Mouse (Mus musculus): ENCODE measurements around the gene Proca1. TPM values are rescaled to one million over a fixed set of nuclear protein-coding genes. Genes with fewer than 3 reads are reported as not detected.
A peak's percentile ranks its signal among the peaks of the same experiment; 100 is the strongest.

The Proca1 gene
- total RNA-seq, 2 experiments from 2014 or later = 14.8 to 18.1 TPM

DNA sequence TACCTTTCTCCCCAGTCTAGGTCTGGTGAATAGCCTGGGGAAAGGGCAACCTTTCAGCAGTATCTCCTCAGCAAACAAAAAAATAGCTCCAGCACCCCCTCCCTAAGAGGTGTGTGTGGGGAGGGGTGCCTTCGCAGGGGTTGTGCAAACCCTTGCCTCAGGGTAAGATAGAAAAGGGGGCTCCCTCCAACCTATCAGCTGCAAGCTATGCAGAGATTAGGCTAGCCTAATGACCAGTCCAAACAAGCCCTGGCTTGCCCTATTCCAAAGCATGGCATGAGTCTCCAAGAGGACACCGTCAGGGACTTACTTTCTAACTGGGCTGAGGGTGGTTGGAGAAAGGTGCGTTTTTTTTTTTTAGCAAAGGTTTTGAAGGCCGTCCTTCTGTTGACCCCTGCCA, 27.0 kb upstream of the Proca1 start:
- DNase-seq = no peak

DNA sequence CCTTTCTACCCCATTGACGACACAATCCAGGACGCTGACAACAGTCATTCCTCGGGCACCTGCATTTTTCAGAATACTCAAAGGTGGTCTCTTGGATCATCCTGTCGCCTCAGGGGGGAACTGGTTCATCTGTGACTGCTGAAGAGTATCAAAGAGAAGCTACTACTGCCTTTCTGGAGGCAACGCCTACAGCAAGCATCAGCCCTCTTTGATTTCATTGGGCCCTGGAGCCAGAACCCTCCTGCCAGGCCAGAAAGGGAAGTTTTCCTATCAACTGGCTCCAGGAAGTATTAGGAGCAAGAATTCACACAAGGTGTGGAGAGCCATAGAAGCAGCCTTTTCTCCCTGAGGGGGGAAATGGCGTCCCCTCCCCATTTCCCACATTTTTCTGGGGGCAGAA, 26.6 kb upstream of the Proca1 start:
- no peak for DNase-seq

DNA sequence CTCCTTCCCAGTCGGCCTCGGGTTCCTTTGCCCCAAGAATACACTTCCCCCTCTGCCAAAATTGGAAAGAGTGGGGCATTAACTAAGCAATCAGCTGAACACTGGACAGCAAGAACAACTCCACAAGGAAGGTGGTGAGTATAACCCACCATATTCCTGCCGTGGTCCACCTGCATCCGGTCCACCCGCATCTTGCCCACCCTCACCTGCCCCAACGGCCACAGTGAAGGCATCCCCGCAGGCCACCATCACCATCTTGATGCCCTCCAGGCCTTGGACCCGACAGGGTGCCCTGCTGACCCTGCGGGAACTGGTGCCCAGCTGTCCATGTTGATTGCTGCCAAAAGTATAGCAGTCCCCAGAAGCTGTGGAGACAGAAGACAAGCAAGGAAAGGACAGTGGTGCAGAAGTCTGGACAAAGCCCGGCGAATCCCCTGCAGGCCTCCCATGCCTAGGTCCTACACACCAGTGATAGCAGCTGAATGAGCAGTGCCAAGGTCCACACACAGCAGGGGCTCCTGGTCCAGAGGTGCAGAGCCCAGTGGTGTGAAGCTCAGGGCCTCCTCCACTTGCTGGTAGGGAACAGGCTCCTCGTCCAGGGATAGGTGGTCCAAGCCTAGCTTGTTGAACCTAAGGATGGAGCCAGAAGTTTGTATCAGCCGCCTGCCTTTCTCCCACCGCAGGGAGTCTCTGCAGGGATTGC, 25.8 kb upstream of the Proca1 start:
- no peak for DNase-seq

DNA sequence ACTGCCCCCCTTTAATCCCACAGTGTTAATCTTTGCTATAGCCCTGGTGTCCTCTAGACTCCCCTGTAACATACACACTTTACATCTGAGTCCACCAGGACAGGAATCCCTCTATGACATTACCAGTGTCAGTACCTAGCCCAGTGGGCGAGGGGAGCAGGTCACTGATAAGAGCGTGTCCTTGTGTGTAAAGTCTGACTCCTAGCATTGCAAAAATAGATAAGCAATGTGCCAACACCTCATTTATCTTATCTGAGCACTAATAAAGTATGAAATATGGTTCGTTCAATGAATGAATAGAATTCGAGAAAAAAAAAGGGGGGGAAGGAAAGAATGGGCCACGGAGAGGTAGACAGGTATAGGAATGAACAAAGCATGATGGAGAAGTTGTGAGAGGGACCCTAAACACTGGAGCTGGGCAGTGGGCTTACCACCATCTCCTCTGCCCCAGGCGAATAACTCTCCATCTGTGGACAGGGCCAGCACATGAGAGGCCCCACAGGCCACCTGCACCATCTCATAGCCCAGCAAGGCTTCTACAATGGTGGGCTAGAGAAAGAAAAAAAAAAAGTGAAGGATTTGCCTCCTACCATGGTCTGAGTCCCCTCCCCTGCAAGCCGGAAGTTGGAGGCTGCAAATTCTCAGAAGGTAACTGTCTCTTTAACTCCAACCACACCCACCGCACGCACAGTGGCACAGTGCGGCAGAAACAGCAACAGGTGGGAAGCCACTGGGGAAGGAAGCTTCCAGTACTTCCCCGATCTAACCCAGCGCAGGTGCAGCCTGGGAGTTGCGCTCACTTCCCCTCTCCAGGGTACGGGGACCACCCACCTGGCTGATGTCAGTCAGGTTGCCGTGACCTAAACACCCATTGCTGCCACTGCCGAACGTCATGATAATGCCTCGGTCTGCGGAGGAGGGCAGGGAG, 24.4 kb upstream of the Proca1 start:
- no peak for DNase-seq

DNA sequence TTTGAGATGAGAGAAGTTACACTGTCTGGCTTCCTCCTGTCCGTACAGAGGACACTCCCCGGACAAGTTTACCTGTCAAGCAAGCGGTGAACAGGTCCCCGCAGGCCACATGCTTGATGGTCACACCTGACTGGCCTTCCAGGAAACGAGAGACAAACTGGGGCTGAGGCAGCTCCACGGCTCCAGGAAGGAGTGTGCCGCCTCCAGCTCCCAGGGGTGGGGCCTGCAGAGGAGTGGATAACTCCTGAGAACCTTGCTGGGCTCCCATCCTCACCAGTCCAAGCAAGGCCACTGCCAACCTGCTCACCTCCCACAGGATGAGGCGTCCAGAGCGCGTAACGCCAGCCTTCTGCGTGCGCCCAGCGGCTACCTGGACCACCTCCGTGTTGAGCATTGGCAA, 22.9 kb upstream of the Proca1 start:
- DNase-seq = no peak

DNA sequence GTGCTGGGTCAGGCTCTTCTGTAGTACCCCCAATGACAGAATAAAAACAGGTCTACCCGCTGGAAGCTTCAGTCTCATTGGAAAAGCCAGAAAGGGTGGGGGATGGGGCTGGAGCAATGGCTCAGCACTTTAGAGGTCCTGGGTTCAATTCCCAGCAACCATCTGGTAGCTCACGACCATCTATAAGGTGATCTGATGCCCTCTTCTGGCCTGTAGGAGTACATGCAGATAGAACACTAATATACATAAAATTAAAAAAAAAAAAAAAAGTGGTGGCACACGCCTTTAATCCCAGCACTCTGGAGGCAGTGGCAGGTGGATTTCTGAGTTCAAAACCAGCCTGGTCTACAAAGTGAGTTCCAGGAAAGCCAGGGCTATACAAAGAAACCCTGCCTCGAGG, 21.9 kb upstream of the Proca1 start:
- DNase-seq = no peak

DNA sequence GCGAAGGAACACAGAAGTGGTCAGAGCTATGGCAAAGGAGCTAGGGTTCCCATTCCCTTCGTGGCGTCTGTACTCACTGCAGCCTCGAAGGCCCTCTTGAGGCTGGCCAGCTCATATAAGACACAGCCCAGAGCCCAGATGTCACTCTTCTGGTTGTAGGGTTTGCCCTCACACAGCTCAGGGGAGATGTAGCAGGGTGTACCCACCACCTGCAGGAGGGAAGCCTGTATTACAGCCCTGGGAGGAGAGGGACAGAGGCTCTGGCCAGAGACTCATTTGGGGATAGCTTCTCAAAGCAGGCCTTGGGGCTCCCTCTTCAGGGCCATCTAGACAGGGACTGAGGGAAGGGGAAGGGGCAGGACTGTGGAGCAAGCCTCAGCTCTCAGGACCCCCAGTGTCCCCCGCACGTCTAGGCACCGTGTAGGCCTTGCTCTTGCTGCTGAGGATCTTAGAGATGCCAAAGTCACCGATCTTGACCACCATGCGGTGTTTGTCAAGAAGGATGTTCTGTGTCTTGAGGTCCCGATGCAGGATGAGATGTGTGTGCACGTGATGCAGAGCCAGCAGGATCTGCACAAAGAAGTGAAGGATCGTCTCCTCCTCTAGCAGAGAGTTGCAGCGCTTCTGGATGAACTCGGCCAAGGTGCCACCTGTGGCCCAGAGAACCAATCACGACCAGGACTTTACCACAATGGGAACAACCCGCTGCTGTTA, 21.0 kb upstream of the Proca1 start:
- no peak for DNase-seq

DNA sequence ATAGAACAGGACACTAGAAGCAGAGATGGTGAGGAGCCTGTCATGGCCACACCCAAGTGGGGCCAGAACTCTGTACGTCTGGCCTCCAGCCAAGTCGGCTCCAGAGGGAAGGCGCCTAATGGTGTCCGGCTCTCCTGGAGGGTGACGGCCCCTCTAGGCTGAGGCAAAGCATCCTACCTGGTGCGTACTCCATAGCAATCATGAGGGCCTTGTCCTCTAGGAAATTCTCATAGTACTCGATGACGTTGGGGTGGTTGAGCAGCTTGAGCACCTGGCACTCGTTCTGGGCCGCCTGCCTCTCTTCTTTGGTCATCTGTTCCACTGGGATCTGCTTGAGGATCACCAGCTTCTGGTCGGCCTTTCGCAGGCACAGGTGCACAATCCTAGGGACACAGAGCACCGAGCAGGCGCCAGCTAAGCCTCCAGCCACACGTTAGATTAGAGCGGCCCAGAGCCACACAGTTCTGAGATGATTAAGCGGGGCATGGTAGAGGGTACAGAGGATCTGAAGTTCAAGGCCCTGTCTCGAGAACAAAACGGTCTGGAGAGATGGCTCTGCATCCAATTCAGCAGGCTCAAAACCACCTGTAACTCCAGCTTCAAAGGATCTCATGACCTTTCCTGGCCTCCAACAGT, 20.3 kb upstream of the Proca1 start:
- DNase-seq = no peak

DNA sequence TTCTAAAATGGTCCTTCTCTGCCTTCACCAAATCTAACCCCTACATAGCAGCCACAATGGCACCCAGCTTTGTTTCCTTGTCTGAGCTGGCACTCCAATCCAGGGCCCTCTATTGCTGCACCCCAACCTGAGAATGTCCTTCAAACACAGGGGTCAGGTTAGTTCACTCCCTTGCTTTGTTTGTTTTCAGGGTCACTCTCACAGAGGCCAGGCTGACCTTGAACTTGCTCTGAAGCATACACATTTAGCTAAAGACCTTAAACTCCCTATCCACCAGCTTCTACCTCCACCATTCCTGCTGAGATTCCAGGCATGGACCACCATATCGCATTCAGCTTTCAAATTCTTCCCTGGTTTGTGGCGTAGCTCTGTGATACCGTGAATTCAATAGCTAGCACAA, 18.7 kb upstream of the Proca1 start:
- DNase-seq = no peak

DNA sequence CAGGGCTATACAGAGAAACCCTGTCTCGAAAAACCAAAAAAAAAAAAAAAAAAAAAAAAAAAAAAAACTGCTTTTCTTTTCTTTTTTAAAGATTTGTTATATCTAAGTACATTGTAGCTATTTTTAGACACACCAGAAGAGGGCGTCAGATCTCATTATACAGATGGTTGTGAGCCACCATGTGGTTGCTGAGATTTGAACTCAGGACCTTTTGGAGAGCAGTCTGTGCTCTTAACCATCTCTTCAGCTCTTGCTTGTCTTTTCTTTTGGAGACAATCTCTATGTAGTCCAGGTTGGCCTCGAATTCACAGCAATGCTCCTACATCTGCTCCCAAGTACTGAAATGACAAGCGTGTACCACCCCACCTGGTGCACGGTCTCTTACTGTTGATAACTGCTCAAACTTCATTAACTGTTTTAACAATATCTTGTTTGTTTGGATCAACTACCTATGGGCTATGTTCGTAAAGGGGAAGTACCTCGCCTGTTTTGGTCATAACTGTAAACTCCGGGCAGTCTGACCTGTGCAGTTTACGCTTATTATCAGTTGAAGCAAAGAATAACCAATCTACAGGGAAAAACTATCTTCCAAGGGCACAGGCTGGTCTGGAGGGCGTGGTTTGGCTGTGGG, 17.3 kb upstream of the Proca1 start:
- DNase-seq = no peak

DNA sequence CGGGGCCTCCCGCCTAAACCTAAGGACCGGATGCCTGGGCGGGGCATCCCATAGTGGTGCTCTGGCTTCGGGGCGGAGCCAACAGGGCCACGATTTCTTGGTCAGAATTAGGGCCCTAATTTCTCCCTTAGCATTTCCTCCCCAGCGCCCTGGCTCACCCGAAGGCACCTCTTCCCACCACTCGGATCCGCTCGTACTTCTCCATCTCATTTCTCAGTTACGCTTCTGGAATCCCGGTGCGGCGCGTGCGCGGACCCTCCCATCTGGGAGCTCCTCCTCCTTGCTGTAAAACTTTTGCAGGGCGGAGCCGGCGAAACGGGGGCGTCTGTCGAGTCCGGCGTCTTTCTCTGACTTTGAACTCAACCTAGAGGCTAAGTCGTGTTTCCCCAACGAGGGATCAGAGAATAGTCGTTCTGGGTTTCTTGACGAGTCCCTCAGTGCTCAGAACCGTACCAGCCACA, 16.8 kb upstream of the Proca1 start, which contains the start of the genes Nek8 and Tlcd1:
Gene Nek8 (minus strand): TSS at position 274 of the 461 bp plus-strand sequence.
Gene Tlcd1 (plus strand): TSS at position 310 of the 461 bp plus-strand sequence.
- DNase-seq = peak; percentile 95

DNA sequence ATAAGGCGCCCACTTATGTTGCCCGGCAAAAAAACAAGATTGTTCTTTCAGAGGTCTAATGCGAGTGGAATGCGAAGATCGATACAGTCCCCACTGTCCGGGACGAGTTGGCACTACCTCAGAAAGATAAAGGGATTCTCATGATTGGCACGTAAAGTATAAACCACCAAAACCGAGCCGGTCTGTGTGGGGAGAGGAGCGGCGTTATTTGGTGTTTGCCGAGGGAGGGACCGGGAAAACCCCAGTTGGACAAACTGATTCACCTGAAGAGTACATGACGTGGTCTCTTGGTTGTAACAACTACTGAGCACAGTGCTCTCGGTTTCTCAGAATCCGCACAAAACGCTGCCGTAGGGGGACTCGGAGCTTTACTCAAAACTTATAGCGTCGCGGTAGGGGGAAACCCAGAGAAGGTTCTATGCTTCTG, 16.3 kb upstream of the Proca1 start:
- no peak for DNase-seq

DNA sequence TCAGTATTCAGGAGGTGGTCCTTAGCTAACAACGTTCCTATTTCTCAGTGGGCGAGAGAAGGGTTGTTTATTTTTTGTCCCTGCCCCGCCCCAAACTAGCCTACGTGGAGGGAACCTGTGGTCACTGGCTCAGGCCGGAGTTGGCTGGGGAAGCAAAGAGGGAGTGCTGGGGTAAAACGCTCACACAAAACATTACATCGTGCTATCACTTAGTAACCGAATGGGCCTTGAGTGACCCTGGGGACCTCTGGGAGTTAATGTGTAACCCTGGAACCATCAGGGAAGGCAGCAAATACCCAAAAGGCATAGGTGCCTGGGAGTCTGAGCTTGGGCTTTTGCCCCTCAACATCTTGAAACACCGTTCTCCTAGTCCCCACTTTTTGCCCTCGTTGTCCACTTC, 15.8 kb upstream of the Proca1 start:
- no peak for DNase-seq

DNA sequence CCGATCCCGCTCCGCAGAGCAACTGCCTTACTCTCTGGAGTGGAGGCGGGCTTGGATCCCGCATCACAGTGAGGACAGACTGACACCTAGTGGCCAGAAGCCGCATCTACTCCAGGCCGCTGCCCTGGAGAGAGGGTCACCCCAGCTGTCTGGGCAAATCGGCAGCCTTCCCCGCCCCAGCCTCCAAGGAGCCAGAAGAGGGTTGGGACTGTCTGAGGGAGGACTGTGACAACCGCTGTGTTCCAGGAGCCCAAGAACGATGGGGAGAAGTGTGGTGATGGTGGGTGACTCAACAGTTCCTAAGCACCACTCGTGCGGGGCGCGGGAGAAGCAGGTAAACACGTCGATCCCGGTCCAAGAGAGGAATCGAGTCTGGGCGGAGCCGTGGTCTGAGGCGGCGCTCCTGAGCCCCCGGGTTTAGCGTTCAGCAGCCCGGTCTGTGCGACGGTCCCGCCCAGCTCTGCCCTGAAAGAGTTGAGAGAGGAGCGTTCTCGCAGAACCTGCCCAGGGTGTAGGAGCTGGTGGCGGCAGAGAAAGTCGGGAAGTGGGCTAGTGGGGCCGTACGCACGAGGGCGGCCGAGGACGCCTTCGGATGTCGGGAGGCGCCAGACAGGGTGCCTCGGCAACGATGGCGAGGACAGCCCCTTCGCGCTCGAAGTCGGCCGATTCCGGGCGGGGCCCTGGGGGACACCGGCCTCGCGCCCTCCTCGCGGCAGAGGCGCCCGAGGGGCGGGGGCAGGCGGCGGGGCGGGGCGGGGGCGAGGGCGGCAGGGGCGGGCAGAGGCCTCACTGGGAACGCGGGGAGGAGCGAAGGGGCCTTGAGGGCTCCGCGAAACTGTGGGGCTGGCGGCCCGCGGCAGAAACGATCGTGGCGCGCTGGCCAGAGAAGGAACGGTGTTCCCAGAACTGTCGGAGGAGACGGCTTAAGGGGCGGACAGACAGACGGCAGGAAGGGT, 15.0 kb upstream of the Proca1 start:
- peak; percentile 97 for DNase-seq

DNA sequence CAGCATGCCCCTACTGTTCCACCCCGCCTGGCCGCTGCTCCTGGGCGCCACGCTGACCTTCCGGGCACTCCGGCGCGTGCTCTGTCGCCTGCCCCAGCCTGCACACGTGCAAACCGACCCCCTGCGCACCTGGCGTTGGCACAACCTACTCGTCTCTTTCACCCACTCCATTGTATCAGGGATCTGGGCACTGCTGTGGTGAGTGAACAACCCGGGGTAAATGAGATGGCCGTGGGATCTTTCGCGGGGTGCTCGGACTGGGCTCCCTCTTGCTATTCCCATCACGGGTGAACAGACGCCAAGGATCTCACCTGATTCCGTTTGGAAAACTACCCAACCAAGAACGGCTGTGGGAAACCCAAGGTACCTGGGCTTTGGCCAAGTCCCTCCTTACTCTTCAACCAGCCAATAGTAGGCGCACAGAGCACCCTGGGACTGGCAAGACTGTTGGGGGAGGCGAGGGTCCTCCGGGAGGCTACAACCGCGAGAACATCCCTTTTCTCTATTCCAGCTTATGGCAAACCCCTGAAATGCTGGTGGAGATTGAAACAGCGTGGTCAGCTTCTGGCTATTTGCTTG, 14.2 kb upstream of the Proca1 start:
- peak; percentile 82 for DNase-seq

DNA sequence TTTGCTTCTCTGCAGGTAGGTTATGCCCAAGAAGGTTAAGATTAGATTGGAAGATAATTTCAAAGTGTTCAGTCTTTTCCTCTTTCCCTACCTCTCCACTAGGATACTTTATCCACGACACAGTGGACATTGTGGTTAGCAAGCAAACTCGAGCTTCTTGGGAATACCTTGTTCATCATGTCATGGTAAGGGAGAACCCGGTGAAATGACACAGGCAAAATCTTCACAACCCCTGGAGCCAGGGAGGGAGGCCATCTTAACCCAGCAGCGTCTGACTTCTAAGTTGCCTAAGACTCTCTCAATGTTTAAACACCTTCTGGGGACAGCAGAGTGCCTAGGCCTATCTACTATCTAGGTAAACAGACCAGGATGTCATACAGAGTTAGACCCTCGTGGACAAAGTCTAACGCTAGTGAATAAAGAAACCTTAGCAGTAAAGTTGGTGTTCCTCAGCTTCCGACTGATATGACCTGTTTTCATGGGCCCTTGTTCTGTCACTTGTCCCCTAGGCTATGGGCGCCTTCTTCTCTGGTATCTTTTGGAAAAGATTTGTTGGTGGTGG, 13.7 kb upstream of the Proca1 start:
- DNase-seq = no peak

DNA sequence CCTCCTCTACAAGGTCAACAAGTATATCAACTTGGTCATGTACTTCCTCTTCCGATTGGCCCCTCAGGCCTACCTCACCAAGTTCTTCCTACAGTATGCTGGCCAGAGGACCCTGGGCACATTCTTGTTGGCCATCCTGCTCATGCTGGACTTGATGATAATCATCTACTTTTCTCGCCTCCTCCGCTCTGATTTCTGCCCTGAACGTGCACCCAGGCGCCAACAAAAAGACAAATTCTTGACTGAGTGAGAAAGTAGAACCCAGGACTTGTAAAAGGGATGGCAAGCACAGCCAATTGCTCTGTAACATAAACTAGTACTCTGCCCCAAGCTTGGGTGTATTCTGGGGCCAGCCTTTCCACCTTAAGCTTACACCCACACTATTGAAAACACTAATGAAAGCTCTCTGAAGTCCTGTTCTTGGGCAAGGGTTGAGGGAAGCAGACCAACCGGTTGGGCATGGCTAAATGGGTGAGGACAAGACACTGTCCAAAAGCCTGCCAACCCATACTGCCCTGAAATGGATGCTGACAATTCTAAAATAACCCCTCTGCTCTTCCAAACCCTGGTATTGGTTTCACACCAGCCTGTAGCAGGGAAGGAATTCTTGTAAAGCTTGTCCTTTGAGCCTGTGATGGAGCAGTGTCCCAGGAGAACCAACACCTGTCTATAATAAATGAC, 13.0 kb upstream of the Proca1 start:
- no peak for DNase-seq

DNA sequence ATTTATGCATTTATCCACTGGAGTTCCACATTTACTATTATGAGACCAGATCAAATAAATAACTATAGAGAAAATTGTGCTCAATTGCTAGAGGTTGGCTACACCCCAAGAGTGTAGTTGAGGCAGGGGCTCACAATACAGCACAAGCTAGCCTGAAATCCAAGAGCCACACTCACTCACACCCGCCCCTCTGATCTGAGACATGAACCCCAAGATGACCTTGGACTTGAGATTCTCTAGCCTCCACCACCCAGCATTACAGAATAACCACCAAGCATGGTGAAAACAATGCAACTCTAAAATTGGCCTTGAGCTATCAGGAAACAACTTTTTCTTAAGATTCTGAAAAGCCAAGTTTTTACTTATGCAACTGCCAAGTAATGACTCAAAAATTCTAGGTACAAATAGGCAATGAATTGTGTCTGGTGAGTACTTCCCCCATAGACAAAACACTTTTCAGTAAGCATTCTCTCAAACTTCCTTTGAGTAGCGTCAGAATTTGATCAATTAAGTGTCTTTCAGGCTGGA, 11.3 kb upstream of the Proca1 start:
- no peak for DNase-seq

DNA sequence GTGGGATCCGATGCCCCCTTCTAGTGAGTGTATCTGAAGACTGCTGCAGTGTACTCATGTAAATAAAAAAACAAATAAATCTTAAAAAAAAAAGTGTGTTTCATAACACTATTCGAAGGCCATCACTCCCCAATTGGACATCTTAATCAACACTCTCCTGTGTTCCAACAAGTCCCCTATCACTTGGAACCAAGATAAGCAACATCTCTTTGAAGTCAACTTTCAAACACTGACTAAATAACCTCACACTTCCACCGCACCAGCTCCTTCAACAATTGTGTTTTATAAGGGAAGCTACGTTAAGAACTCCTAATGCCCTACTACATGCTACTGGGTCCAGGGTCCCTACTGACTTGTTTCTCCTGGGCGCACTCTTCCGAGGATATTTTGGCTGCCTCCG, 10.7 kb upstream of the Proca1 start:
- DNase-seq = no peak

Data from adrenal gland, postnatal 10 days (tissue).